Mouse (Mus musculus) forebrain, embryonic 11.5 days (tissue): ENCODE measurements around the gene Rbfox2. TPM values are rescaled to one million over a fixed set of nuclear protein-coding genes. Genes with fewer than 3 reads are reported as not detected.

Source experiments
- ATAC-seq: fragments of 200-750 bp; cut with Nextera tagmentation; replicated peaks from 2 replicates; pipeline ENCODE4 v1.8.0; 2017; ENCODE audit warnings: moderate TSS enrichment; ENCODE audit not compliant: low FRiP score
- DNase-seq: peaks from one replicate; pipeline ENCODE4 v3.0.0-alpha.2; 2017; ENCODE audit warnings: low spot score
- H3K27ac ChIP-seq: fragments of 300-500 bp; sonication (generic); 2 replicates; pipeline ENCODE4 v1.5.1; 2014; ENCODE audit warnings: low read depth, low read length
- H3K27me3 ChIP-seq: fragments of 300-500 bp; sonication (generic); 2 replicates; pipeline ENCODE4 v1.6.1; 2014; ENCODE audit warnings: mild to moderate bottlenecking, low read length, mixed read lengths; ENCODE audit not compliant: control insufficient read depth, insufficient read depth
- H3K36me3 ChIP-seq: fragments of 300-500 bp; sonication (generic); 2 replicates; pipeline ENCODE4 v1.6.1; 2014; ENCODE audit warnings: mild to moderate bottlenecking, low read length, moderate library complexity, mixed read lengths; ENCODE audit not compliant: control insufficient read depth, insufficient read depth
- H3K4me1 ChIP-seq: fragments of 300-500 bp; sonication (generic); replicated peaks from 2 replicates; pipeline ENCODE4 v1.6.1; 2014; ENCODE audit warnings: low read length, mixed read lengths; ENCODE audit not compliant: control insufficient read depth, insufficient read depth
- H3K4me2 ChIP-seq: fragments of 300-500 bp; sonication (generic); 2 replicates; pipeline ENCODE4 v1.6.1; 2014; ENCODE audit warnings: low read depth, mild to moderate bottlenecking, low read length, moderate library complexity, mixed read lengths; ENCODE audit not compliant: severe bottlenecking
- H3K4me3 ChIP-seq: fragments of 300-500 bp; sonication (generic); 2 replicates; pipeline ENCODE4 v1.5.1; 2014; ENCODE audit warnings: low read depth, low read length
- H3K9ac ChIP-seq: fragments of 300-500 bp; sonication (generic); 2 replicates; pipeline ENCODE4 v1.6.1; 2014; ENCODE audit warnings: low read length
- H3K9me3 ChIP-seq: fragments of 300-500 bp; sonication (generic); 2 replicates; pipeline ENCODE4 v1.6.1; 2016; ENCODE audit warnings: low read length, mixed read lengths; ENCODE audit not compliant: control insufficient read depth
- WGBS: fragments of 180-500 bp; shearing (Covaris S2); extraction: QIAGEN DNeasy Blood & Tissue Kit; methylation state at CpG from one replicate; pipeline ENCODE4 v1.1.7; 2014; 5-methylcytosine and 5-hydroxymethylcytosine counted together
- polyA plus RNA-seq: library from polyadenylated mRNA; unstranded; fragments of >200 nt; fragmentation: Nextera tagmentation; extraction: Ambion mirVana; gene quantifications from 2 replicates; pipeline ENCODE4 v1.2.1, GENCODE M21; 2014

Rbfox2 gene
- polyA plus RNA-seq, 1 experiment from 2014 or later: 68.2 TPM

- Histone ChIP-seq H3K9ac (no peak overlapping the region), H3K4me3 (no peak overlapping the region), H3K4me2 (no peak overlapping the region), H3K27me3 (no peaks in the 10 kb centered on the region), H3K4me1 (no peaks in the 10 kb centered on the region), H3K27ac (no peak overlapping the region), H3K36me3 (no peaks in the 10 kb centered on the region), H3K9me3 (no peaks in the 10 kb centered on the region)
- DNase-seq: no peak
- WGBS: 48% methylated on average over 4 of the region's 4 CpGs
- no peak for ATAC-seq
These were observed 80.9 kb downstream of the Rbfox2 start for GRCm38 (mm10) chr15:77225858-77226257.

DNA sequence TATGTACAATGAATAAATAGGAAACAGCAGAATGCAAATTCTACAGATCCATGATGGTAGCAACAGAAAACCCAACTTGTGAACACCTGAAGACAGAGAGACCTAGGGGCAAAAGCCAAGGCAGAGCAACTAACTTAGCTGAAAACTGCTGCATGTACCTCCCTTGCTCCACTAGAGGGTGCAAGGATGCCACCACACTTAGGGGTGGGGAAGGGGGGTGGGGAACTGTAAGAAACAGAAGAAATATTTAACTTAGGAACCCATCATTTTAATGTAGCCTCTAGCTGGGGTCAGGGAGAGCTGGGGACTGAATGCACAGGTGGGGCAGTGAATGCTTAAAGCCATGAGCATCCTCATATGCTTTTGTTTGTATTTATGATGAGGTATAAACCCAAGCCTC, 81.5 kb downstream of the Rbfox2 start:
- no peak overlapping the region for H3K27ac ChIP-seq
- DNase-seq (no peak), ATAC-seq (no peak)
- H3K27me3 ChIP-seq: no peaks in the 10 kb centered on the region
- H3K9ac ChIP-seq: no peak overlapping the region
- H3K9me3 ChIP-seq: no peaks in the 10 kb centered on the region
- no peak overlapping the region for H3K4me2 ChIP-seq
- no peaks in the 10 kb centered on the region for H3K36me3 ChIP-seq
- H3K4me3 ChIP-seq: no peak overlapping the region
- no peaks in the 10 kb centered on the region for H3K4me1 ChIP-seq

GRCm38 (mm10) chr15:77220833-77221232, 86.0 kb downstream of the Rbfox2 start:
- Histone ChIP-seq H3K4me1 (peaks cover under 1% of the 10 kb centered on the region; the same call in 1 of the 2 replicates), H3K9me3 (no peaks in the 10 kb centered on the region), H3K4me3 (no peak overlapping the region), H3K36me3 (no peaks in the 10 kb centered on the region), H3K4me2 (no peak overlapping the region), H3K9ac (no peak overlapping the region), H3K27ac (no peak overlapping the region), H3K27me3 (no peaks in the 10 kb centered on the region)
- 82% methylated on average over 4 of the region's 4 CpGs for WGBS
- DNase-seq: no peak
- no peak for ATAC-seq

GRCm38 (mm10) chr15:77220137-77220536, 86.7 kb downstream of the Rbfox2 start:
- Histone ChIP-seq H3K4me1 (peaks cover 7% of the 10 kb centered on the region; the same call in 1 of the 2 replicates), H3K4me3 (no peak overlapping the region), H3K9ac (no peak overlapping the region), H3K27me3 (no peaks in the 10 kb centered on the region), H3K36me3 (no peaks in the 10 kb centered on the region), H3K4me2 (no peak overlapping the region), H3K27ac (no peak overlapping the region), H3K9me3 (no peaks in the 10 kb centered on the region)
- no peak for DNase-seq
- no peak for ATAC-seq

- Histone ChIP-seq H3K27ac (no peak overlapping the region), H3K36me3 (no peaks in the 10 kb centered on the region), H3K4me1 (peaks cover 8% of the 10 kb centered on the region; the same call in 1 of the 2 replicates), H3K9ac (no peak overlapping the region), H3K4me3 (no peak overlapping the region), H3K9me3 (no peaks in the 10 kb centered on the region), H3K4me2 (no peak overlapping the region), H3K27me3 (no peaks in the 10 kb centered on the region)
- ATAC-seq (no peak), DNase-seq (no peak)
- WGBS: 62% methylated on average over 1 of the region's 1 CpGs
These were observed 87.2 kb downstream of the Rbfox2 start for GRCm38 (mm10) chr15:77219571-77219970.

GRCm38 (mm10) chr15:77218007-77218406, 88.8 kb downstream of the Rbfox2 start:
- 94% methylated on average over 3 of the region's 3 CpGs for WGBS
- ATAC-seq: no peak
- Histone ChIP-seq H3K9ac (no peak overlapping the region), H3K4me3 (no peak overlapping the region), H3K4me1 (peaks cover 12% of the 10 kb centered on the region; the same call in 1 of the 2 replicates), H3K36me3 (no peaks in the 10 kb centered on the region), H3K27me3 (no peaks in the 10 kb centered on the region), H3K27ac (no peak overlapping the region), H3K9me3 (no peaks in the 10 kb centered on the region), H3K4me2 (no peak overlapping the region)
- no peak for DNase-seq

GRCm38 (mm10) chr15:77217523-77217922, 89.3 kb downstream of the Rbfox2 start:
- Histone ChIP-seq H3K27me3 (no peaks in the 10 kb centered on the region), H3K36me3 (no peaks in the 10 kb centered on the region), H3K9me3 (no peaks in the 10 kb centered on the region), H3K4me1 (peaks cover 12% of the 10 kb centered on the region; the same call in 1 of the 2 replicates), H3K27ac (no peak overlapping the region), H3K4me3 (no peak overlapping the region), H3K4me2 (no peak overlapping the region), H3K9ac (no peak overlapping the region)
- ATAC-seq (no peak), DNase-seq (no peak)
- 75% methylated on average over 1 of the region's 1 CpGs for WGBS

GRCm38 (mm10) chr15:77216704-77217103, 90.1 kb downstream of the Rbfox2 start:
- H3K27me3 ChIP-seq: no peaks in the 10 kb centered on the region
- ATAC-seq: no peak
- WGBS: 90% methylated on average over 6 of the region's 6 CpGs
- H3K4me2 ChIP-seq: no peak overlapping the region
- H3K27ac ChIP-seq: no peak overlapping the region
- H3K4me3 ChIP-seq: no peak overlapping the region
- no peaks in the 10 kb centered on the region for H3K36me3 ChIP-seq
- no peak for DNase-seq
- no peak overlapping the region for H3K9ac ChIP-seq
- H3K4me1 ChIP-seq: peaks cover 12% of the 10 kb centered on the region; the same call in 1 of the 2 replicates
- no peaks in the 10 kb centered on the region for H3K9me3 ChIP-seq

DNA sequence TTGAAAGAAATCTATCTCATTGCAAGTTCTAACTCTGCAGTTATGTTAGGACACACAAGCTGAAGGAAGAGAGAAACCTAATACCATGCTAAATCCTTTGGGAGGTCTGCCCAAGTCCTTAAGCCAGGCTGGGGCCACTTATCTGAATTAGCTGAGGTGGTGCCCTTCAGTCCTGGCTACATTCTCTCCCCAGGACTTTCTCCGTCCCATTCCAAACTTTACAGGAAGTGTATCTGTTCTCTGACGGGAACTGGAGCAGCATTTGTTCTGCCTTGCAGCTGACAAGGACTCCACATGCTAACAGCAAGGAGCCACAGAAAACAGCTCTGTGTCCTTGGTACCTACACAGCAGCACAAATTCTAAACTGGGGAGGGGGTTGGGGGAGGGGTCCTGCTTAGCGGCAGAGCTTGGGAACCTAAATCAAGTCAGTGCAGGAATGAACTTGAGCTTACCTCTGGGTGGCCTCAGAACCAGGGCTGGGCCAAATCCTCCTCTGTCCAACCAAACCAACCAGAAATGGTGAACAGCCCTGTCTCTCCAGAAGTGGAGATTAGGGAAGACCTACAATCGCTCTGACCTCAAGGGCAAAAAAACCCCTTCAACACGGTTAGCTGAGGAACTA, 91.5 kb downstream of the Rbfox2 start:
- H3K27ac ChIP-seq: no peak overlapping the region; the same call in 1 of the 2 replicates
- no peaks in the 10 kb centered on the region for H3K36me3 ChIP-seq
- ATAC-seq: no peak
- H3K9me3 ChIP-seq: no peaks in the 10 kb centered on the region
- no peak overlapping the region for H3K4me3 ChIP-seq
- H3K4me2 ChIP-seq: no peak overlapping the region
- no peak overlapping the region for H3K9ac ChIP-seq
- no peaks in the 10 kb centered on the region for H3K27me3 ChIP-seq
- no peak for DNase-seq
- WGBS: 11% methylated on average over 5 of the region's 5 CpGs
- H3K4me1 ChIP-seq: peaks cover 12% of the 10 kb centered on the region; the same call in 1 of the 2 replicates
